Mouse (Mus musculus) G1E-ER4 (cell line): ENCODE data around the gene Mtmr3. TPM values are rescaled to one million over a fixed set of nuclear protein-coding genes. Genes with fewer than 3 reads are reported as not detected.

Experiments used
- GATA1 ChIP-seq: IDR thresholded peaks from one replicate; pipeline ENCODE4 v1.8.0; 2012; ENCODE audit warnings: low read length, inconsistent platforms
- polyA plus RNA-seq: library from polyadenylated mRNA; stranded (reverse); fragments of >175 nt; gene quantifications from 2 replicates; pipeline ENCODE4 v1.2.3, GENCODE M21; 2012

The Mtmr3 gene
- polyA plus RNA-seq, 1 experiment, result 20.9 TPM

- TF ChIP-seq GATA1, result no peak
These were observed 41.2 kb downstream of the Mtmr3 start for GRCm38 (mm10) chr11:4553274-4554063.

GRCm38 (mm10) chr11:4547569-4547968 is 47.1 kb downstream of the Mtmr3 start:
- TF ChIP-seq GATA1, result no peak

GRCm38 (mm10) chr11:4545976-4546375 is 48.7 kb downstream of the Mtmr3 start:
- TF ChIP-seq GATA1, result no peak

- TF ChIP-seq GATA1, result no peak
These were observed 49.3 kb downstream of the Mtmr3 start for GRCm38 (mm10) chr11:4545401-4545800.

- no peak for TF ChIP-seq GATA1
These were observed 50.7 kb downstream of the Mtmr3 start for GRCm38 (mm10) chr11:4543746-4544626.

- peak; percentile 86 for TF ChIP-seq GATA1
These were observed 51.6 kb downstream of the Mtmr3 start for GRCm38 (mm10) chr11:4543040-4543551.

GRCm38 (mm10) chr11:4536645-4537044 is 58.0 kb downstream of the Mtmr3 start:
- TF ChIP-seq GATA1, result no peak

GRCm38 (mm10) chr11:4527132-4527531 is 67.5 kb downstream of the Mtmr3 start:
- no peak for TF ChIP-seq GATA1

- no peak for TF ChIP-seq GATA1
These were observed 72.5 kb downstream of the Mtmr3 start for GRCm38 (mm10) chr11:4522142-4522664.

- TF ChIP-seq GATA1, result no peak
These were observed 75.7 kb downstream of the Mtmr3 start for GRCm38 (mm10) chr11:4518981-4519380.

GRCm38 (mm10) chr11:4507421-4507820 is 87.2 kb downstream of the Mtmr3 start:
- no peak for TF ChIP-seq GATA1

- TF ChIP-seq GATA1, result no peak
These were observed 88.2 kb downstream of the Mtmr3 start for GRCm38 (mm10) chr11:4506486-4506885.

GRCm38 (mm10) chr11:4502206-4502605 is 92.5 kb downstream of the Mtmr3 start:
- TF ChIP-seq GATA1, result no peak

- TF ChIP-seq GATA1, result no peak
These were observed 93.8 kb downstream of the Mtmr3 start for GRCm38 (mm10) chr11:4500826-4501225.

- TF ChIP-seq GATA1, result no peak
These were observed 94.4 kb downstream of the Mtmr3 start for GRCm38 (mm10) chr11:4500261-4500660.

GRCm38 (mm10) chr11:4499456-4499855 is 95.2 kb downstream of the Mtmr3 start:
- TF ChIP-seq GATA1, result no peak
